ENCODE assay signal across 32 mouse cellular contexts in the genomic region with DNA sequence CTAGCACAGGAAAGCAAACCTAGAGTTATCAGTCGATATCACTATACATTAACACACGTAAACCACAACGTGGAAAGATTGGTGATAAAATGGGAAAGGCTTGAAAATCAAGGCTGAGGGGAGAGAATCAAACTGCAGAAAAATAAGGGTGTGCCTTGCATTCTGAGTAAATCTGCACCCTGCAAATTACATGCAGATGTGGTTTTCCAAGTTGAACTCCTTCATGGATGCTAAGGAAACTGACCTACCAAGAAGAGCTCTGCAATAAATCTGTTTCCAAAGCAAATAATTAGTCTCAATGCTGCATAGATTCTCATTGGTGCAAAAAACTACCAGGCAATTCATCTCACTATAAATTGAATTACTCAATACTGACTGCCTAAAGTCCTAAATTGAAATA.
DNase-seq lines count a peak whose midpoint lies in the region; ATAC-seq and TF ChIP-seq lines count a peak whose summit lies in the region.
"Had no signal": no experiment of that assay in that cellular context is flagged by ENCODE, and none has a peak within 500 bp of the region (broad histone marks: within the 10 kb centered on the region; RNA-seq: fewer than 3 reads in every experiment).

No protein-coding gene starts in this region.

- TF ChIP-seq CTCF in stomach, postnatal 0 days (IDR thresholded peaks at IDR 0.05; ENCODE audit: low read depth): no peak

- no peak for TF ChIP-seq EP300 in stomach, postnatal 0 days (optimal IDR thresholded peaks at IDR 0.05)

- H3K4me1 ChIP-seq in embryonic facial prominence, embryonic 11.5 days (ENCODE audit: control insufficient read depth, insufficient read depth, low read length): no peaks in the 10 kb centered on the region; the same call in 1 of the 2 replicates
- peaks cover 83% of the 10 kb centered on the region for H3K4me1 ChIP-seq in embryonic facial prominence, embryonic 10.5 days
- H3K4me1 ChIP-seq in stomach, embryonic 14.5 days (ENCODE audit: control insufficient read depth, insufficient read depth, low read length): peaks cover 17% of the 10 kb centered on the region; the same call in 1 of the 2 replicates
- H3K4me1 ChIP-seq in stomach, postnatal 0 days (replicated peaks; ENCODE audit: control insufficient read depth, insufficient read depth): 0 out of 2 replicates have a peak, but pooled peaks cover 5% of the 10 kb centered on the region
- H3K4me1 ChIP-seq in limb, embryonic 10.5 days: peaks cover 87% of the 10 kb centered on the region
- peaks cover 18% of the 10 kb centered on the region for H3K4me1 ChIP-seq in limb, embryonic 15.5 days

- no peak overlapping the region for H3K4me2 ChIP-seq in embryonic facial prominence, embryonic 11.5 days (ENCODE audit: low read depth, low read length)
- H3K4me2 ChIP-seq in stomach, embryonic 14.5 days (replicated peaks; ENCODE audit: low read depth, low read length): no peak overlapping the region
- no peak overlapping the region for H3K4me2 ChIP-seq in stomach, postnatal 0 days (replicated peaks; ENCODE audit: low read depth)
- no peak overlapping the region for H3K4me2 ChIP-seq in limb, embryonic 15.5 days
- H3K4me2 ChIP-seq: hindbrain, embryonic 15.5 days; liver, embryonic 13.5 days; midbrain, embryonic 12.5 days; neural tube, embryonic 12.5 days; stomach, embryonic 15.5 days had no signal

- WGBS in embryonic facial prominence, embryonic 11.5 days: 69% methylated on average over 3 of the region's 3 CpGs
- WGBS in embryonic facial prominence, embryonic 10.5 days: 80% methylated on average over 3 of the region's 3 CpGs
- 69% methylated on average over 3 of the region's 3 CpGs for WGBS in stomach, embryonic 14.5 days
- WGBS in stomach, postnatal 0 days: 61% methylated on average over 3 of the region's 3 CpGs
- 78% methylated on average over 3 of the region's 3 CpGs for WGBS in limb, embryonic 10.5 days
- WGBS in limb, embryonic 15.5 days: 34% methylated on average over 3 of the region's 3 CpGs

- no peak for ATAC-seq in embryonic facial prominence, embryonic 11.5 days (replicated peaks; ENCODE audit: insufficient number of reproducible peaks, low FRiP score, low TSS enrichment, low read depth)
- no peak for ATAC-seq in stomach, embryonic 14.5 days (ENCODE audit: insufficient number of reproducible peaks, insufficient read depth, low FRiP score, low read depth)
- ATAC-seq in stomach, postnatal 0 days (ENCODE audit: low FRiP score, low TSS enrichment): no peak
- ATAC-seq in limb, embryonic 15.5 days (ENCODE audit: insufficient number of reproducible peaks, low FRiP score, low TSS enrichment, low read depth): no peak
- ATAC-seq: forebrain, embryonic 14.5 days; inflammation-experienced regulatory T-cells, adult 6 months; Patski had no signal

- no peaks in the 10 kb centered on the region for H3K9me3 ChIP-seq in embryonic facial prominence, embryonic 11.5 days (replicated peaks; ENCODE audit: control insufficient read depth, low read length)
- H3K9me3 ChIP-seq in embryonic facial prominence, embryonic 10.5 days: no peaks in the 10 kb centered on the region
- no peaks in the 10 kb centered on the region for H3K9me3 ChIP-seq in stomach, embryonic 14.5 days (ENCODE audit: control insufficient read depth, low read depth, low read length)
- H3K9me3 ChIP-seq in stomach, postnatal 0 days (ENCODE audit: control insufficient read depth, low read length): no peaks in the 10 kb centered on the region
- no peaks in the 10 kb centered on the region for H3K9me3 ChIP-seq in limb, embryonic 10.5 days (replicated peaks)
- no peaks in the 10 kb centered on the region for H3K9me3 ChIP-seq in limb, embryonic 15.5 days
- H3K9me3 ChIP-seq: hindbrain, embryonic 10.5 days; hindbrain, embryonic 15.5 days; liver, embryonic 13.5 days; midbrain, embryonic 12.5 days; neural tube, embryonic 12.5 days; stomach, embryonic 15.5 days had no signal

- no peaks in the 10 kb centered on the region for H3K27me3 ChIP-seq in embryonic facial prominence, embryonic 11.5 days (ENCODE audit: control insufficient read depth, insufficient read depth, low read length)
- no peaks in the 10 kb centered on the region for H3K27me3 ChIP-seq in embryonic facial prominence, embryonic 10.5 days (replicated peaks; ENCODE audit: low read depth, poor library complexity, severe bottlenecking)
- H3K27me3 ChIP-seq in stomach, embryonic 14.5 days (ENCODE audit: control insufficient read depth, insufficient read depth, low read length): no peaks in the 10 kb centered on the region
- no peaks in the 10 kb centered on the region for H3K27me3 ChIP-seq in stomach, postnatal 0 days (ENCODE audit: control insufficient read depth, insufficient read depth, low read length)
- H3K27me3 ChIP-seq in limb, embryonic 10.5 days (ENCODE audit: low read depth, poor library complexity, severe bottlenecking): no peaks in the 10 kb centered on the region
- no peaks in the 10 kb centered on the region for H3K27me3 ChIP-seq in limb, embryonic 15.5 days
- H3K27me3 ChIP-seq: hindbrain, embryonic 15.5 days; neural tube, embryonic 12.5 days; Patski; stomach, embryonic 15.5 days had no signal

- peak; percentile 68 for DNase-seq in embryonic facial prominence, embryonic 11.5 days (ENCODE audit: low spot score)
- DNase-seq in embryonic facial prominence, embryonic 10.5 days (ENCODE audit: low spot score): no peak
- no peak for DNase-seq in stomach, postnatal 0 days (ENCODE audit: low spot score)
- DNase-seq in limb, embryonic 10.5 days (ENCODE audit: low spot score): no peak
- no peak for DNase-seq in right cerebral cortex, postnatal 4 days
- no peak for DNase-seq in right cerebral cortex, postnatal 10 days (ENCODE audit: low spot score in 2 of 2)
- DNase-seq: adrenal gland, postnatal 14 days; cerebellum, adult 18-20 months; cerebellum, postnatal 10 days; heart, postnatal 14 days; kidney, adult 18-20 months; kidney, postnatal 36 days; left cerebral cortex, postnatal 4 days; liver, embryonic 13.5 days; lung, adult 18-20 months; lung, postnatal 10 days; right cerebral cortex, adult 18-20 months; thymus, adult 18-20 months; thymus, postnatal 25 days had no signal

- H3K9ac ChIP-seq in embryonic facial prominence, embryonic 11.5 days (replicated peaks; ENCODE audit: low read length): no peak overlapping the region
- no peak overlapping the region for H3K9ac ChIP-seq in stomach, embryonic 14.5 days (replicated peaks; ENCODE audit: low read depth, low read length)
- H3K9ac ChIP-seq in stomach, postnatal 0 days (ENCODE audit: low read length): no peak overlapping the region
- H3K9ac ChIP-seq in limb, embryonic 15.5 days: no peak overlapping the region
- H3K9ac ChIP-seq: hindbrain, embryonic 15.5 days; liver, embryonic 13.5 days; midbrain, embryonic 12.5 days; neural tube, embryonic 12.5 days; stomach, embryonic 15.5 days had no signal

- H3K4me3 ChIP-seq in embryonic facial prominence, embryonic 11.5 days (ENCODE audit: low read depth, low read length): no peak overlapping the region
- no peak overlapping the region for H3K4me3 ChIP-seq in embryonic facial prominence, embryonic 10.5 days
- no peak overlapping the region for H3K4me3 ChIP-seq in stomach, embryonic 14.5 days (ENCODE audit: low read depth, low read length)
- H3K4me3 ChIP-seq in stomach, postnatal 0 days (ENCODE audit: low read depth, low read length): no peak overlapping the region
- H3K4me3 ChIP-seq in limb, embryonic 10.5 days: no peak overlapping the region
- no peak overlapping the region for H3K4me3 ChIP-seq in limb, embryonic 15.5 days
- H3K4me3 ChIP-seq: hindbrain, embryonic 10.5 days; hindbrain, embryonic 15.5 days; layer of hippocampus, adult 2 months; liver, embryonic 13.5 days; midbrain, embryonic 12.5 days; myocyte; neural tube, embryonic 12.5 days; stomach, embryonic 15.5 days had no signal

- no peaks in the 10 kb centered on the region for H3K36me3 ChIP-seq in embryonic facial prominence, embryonic 11.5 days (replicated peaks; ENCODE audit: control insufficient read depth, insufficient read depth, low read depth, low read length)
- peaks cover 7% of the 10 kb centered on the region for H3K36me3 ChIP-seq in embryonic facial prominence, embryonic 10.5 days (replicated peaks)
- no peaks in the 10 kb centered on the region for H3K36me3 ChIP-seq in stomach, embryonic 14.5 days (ENCODE audit: control insufficient read depth, insufficient read depth, low read length)
- H3K36me3 ChIP-seq in stomach, postnatal 0 days (ENCODE audit: control insufficient read depth, insufficient read depth, low read length): no peaks in the 10 kb centered on the region
- H3K36me3 ChIP-seq in limb, embryonic 10.5 days: peaks cover 24% of the 10 kb centered on the region
- H3K36me3 ChIP-seq in limb, embryonic 15.5 days: peaks cover 6% of the 10 kb centered on the region; the same call in 1 of the 2 replicates
- H3K36me3 ChIP-seq: G1E; hindbrain, embryonic 15.5 days; liver, embryonic 13.5 days; midbrain, embryonic 12.5 days; neural tube, embryonic 12.5 days; stomach, embryonic 15.5 days had no signal

- no peak overlapping the region for H3K27ac ChIP-seq in embryonic facial prominence, embryonic 11.5 days (replicated peaks; ENCODE audit: low read depth, low read length)
- H3K27ac ChIP-seq in embryonic facial prominence, embryonic 10.5 days (replicated peaks): no peak overlapping the region
- peak overlapping the region; percentile 39; the same call in 1 of the 2 replicates for H3K27ac ChIP-seq in stomach, embryonic 14.5 days (ENCODE audit: low read length)
- no peak overlapping the region for H3K27ac ChIP-seq in stomach, postnatal 0 days (replicated peaks)
- peak overlapping the region; percentile 56 for H3K27ac ChIP-seq in limb, embryonic 10.5 days
- H3K27ac ChIP-seq in limb, embryonic 15.5 days: peak overlapping the region; percentile 24; the same call in 1 of the 2 replicates
- H3K27ac ChIP-seq: hindbrain, embryonic 10.5 days; hindbrain, embryonic 15.5 days; layer of hippocampus, adult 2 months; liver, embryonic 13.5 days; midbrain, embryonic 12.5 days; neural tube, embryonic 12.5 days; stomach, embryonic 15.5 days had no signal

Comparison
In these comparisons a context has a peak if more than half of its experiments do, and no peak if none do; other contexts are left out.
1. H3K27ac ChIP-seq: peak in stomach, embryonic 14.5 days (single experiment), limb, embryonic 10.5 days (single experiment) and limb, embryonic 15.5 days (single experiment); none in embryonic facial prominence, embryonic 11.5 days (single experiment), embryonic facial prominence, embryonic 10.5 days (single experiment) and stomach, postnatal 0 days (single experiment).